Mouse (Mus musculus) stomach, embryonic 16.5 days (tissue): ENCODE results near the gene Sult2b1. TPM values are rescaled to one million over a fixed set of nuclear protein-coding genes. Genes with fewer than 3 reads are reported as not detected.
A peak's percentile ranks its signal among the peaks of the same experiment; 100 is the strongest.

Experiments used
- ATAC-seq: fragments of 200-750 bp; cut with Nextera tagmentation; 2 replicates; pipeline ENCODE4 v1.8.0; 2017; ENCODE audit warnings: moderate number of reproducible peaks, moderate TSS enrichment; ENCODE audit not compliant: insufficient read depth, low FRiP score
- H3K27ac ChIP-seq: fragments of 300-500 bp; sonication (generic); 2 replicates; pipeline ENCODE4 v1.5.1; 2014; ENCODE audit warnings: low read length
- H3K27me3 ChIP-seq: fragments of 300-500 bp; sonication (generic); 2 replicates; pipeline ENCODE4 v1.6.1; 2014; ENCODE audit warnings: low read length, control low read depth, mixed read lengths; ENCODE audit not compliant: control insufficient read depth, insufficient read depth
- H3K36me3 ChIP-seq: fragments of 300-500 bp; sonication (generic); 2 replicates; pipeline ENCODE4 v1.6.1; 2014; ENCODE audit warnings: low read length; ENCODE audit not compliant: control insufficient read depth, insufficient read depth
- H3K4me1 ChIP-seq: fragments of 300-500 bp; sonication (generic); 2 replicates; pipeline ENCODE4 v1.6.1; 2014; ENCODE audit warnings: low read length, control low read depth, mixed read lengths; ENCODE audit not compliant: control insufficient read depth, insufficient read depth
- H3K4me2 ChIP-seq: fragments of 300-500 bp; sonication (generic); 2 replicates; pipeline ENCODE4 v1.6.1; 2014; ENCODE audit warnings: low read depth, low read length, mixed read lengths
- H3K4me3 ChIP-seq: fragments of 300-500 bp; sonication (generic); replicated peaks from 2 replicates; pipeline ENCODE4 v1.5.1; 2014; ENCODE audit warnings: mild to moderate bottlenecking, low read length
- H3K9ac ChIP-seq: fragments of 300-500 bp; sonication (generic); 2 replicates; pipeline ENCODE4 v1.6.1; 2014; ENCODE audit warnings: low read length
- H3K9me3 ChIP-seq: fragments of 300-500 bp; sonication (generic); replicated peaks from 2 replicates; pipeline ENCODE4 v1.6.1; 2016; ENCODE audit warnings: low read length, control low read depth; ENCODE audit not compliant: control insufficient read depth
- WGBS: fragments of 180-500 bp; shearing (Covaris S2); extraction: QIAGEN DNeasy Blood & Tissue Kit; methylation state at CpG from one replicate; pipeline ENCODE4 v1.1.7; 2014; 5-methylcytosine and 5-hydroxymethylcytosine counted together
- polyA plus RNA-seq: library from polyadenylated mRNA; unstranded; fragments of >200 nt; fragmentation: Nextera tagmentation; extraction: Ambion mirVana; gene quantifications from 2 replicates; pipeline ENCODE4 v1.2.1, GENCODE M21; 2015

Sult2b1 gene
- polyA plus RNA-seq, 1 experiment from 2014 or later: 32.7 TPM

DNA sequence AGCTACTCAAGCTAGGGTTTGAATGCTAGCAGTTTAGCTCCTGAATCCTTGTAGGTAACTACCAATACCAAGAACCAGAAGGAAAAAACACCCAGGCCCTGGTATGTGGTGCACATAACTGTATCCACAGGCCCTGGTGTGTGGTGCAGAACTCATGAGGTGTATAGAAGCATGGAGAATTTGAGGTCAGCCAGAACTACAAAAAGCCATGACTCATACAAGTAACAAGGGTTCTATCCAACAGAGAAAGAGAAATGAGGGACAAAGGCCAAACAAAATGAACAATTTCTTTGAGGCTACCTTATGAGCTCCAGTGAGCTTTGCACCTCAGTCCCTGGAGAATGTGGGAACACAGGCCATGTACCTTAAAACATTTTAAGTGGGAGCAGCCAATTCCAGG is 36.4 kb upstream of the Sult2b1 start:
- H3K4me3 ChIP-seq: no peak overlapping the region
- peaks cover 17% of the 10 kb centered on the region for H3K36me3 ChIP-seq
- no peaks in the 10 kb centered on the region for H3K4me1 ChIP-seq
- no peak for ATAC-seq
- no peaks in the 10 kb centered on the region for H3K9me3 ChIP-seq
- H3K27ac ChIP-seq: no peak overlapping the region
- no peak overlapping the region for H3K9ac ChIP-seq
- no peak overlapping the region for H3K4me2 ChIP-seq
- no peaks in the 10 kb centered on the region for H3K27me3 ChIP-seq

DNA sequence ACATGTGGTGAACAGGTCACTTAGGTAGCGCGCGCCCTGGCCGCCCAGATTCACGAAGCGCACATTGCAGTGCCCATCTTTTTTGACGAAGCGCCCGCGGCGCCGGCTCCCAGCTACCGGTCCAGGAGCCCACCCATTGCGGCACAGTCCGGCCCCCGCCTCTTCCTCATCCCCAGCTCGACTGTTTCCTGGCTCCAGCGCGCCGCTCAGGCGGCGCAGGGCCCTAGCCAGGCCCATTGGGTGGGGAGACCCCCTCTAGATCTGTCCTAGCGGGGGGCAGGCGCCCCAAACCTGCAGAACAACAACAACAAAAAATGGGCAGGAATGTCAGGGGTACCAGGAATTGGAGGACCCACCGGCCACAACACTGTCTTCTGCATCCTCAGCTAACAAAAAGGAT is 35.4 kb upstream of the Sult2b1 start:
- peak overlapping the region; percentile 39 for H3K4me2 ChIP-seq
- no peak overlapping the region for H3K27ac ChIP-seq
- peaks cover 6% of the 10 kb centered on the region; the same call in 1 of the 2 replicates for H3K36me3 ChIP-seq
- H3K9me3 ChIP-seq: no peaks in the 10 kb centered on the region
- no peak overlapping the region for H3K9ac ChIP-seq
- peaks cover 5% of the 10 kb centered on the region for H3K4me1 ChIP-seq
- 18% methylated on average over 25 of the region's 25 CpGs for WGBS
- no peak for ATAC-seq
- H3K4me3 ChIP-seq: peak overlapping the region; percentile 13
- no peaks in the 10 kb centered on the region for H3K27me3 ChIP-seq

DNA sequence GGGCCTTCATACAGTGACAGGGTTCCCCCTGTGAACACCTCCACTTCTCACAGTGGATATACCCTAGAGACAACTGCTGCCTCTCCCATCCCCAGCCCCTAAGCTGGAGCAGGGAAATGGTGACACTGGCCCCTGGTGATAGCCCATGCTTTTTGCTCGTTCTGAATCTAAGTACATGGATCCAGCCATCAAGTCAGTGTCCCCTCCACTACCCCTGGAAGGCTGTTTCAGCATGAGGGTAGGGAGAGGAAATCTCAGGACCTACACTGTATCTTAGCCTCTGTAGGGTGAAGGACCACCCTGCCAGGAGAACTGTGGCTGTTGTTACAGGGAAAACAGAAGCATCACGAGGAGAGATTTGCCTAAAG is 31.5 kb upstream of the Sult2b1 start:
- H3K9me3 ChIP-seq: no peaks in the 10 kb centered on the region
- no peak overlapping the region for H3K27ac ChIP-seq
- no peak overlapping the region for H3K4me3 ChIP-seq
- no peak overlapping the region for H3K9ac ChIP-seq
- 64% methylated on average over 2 of the region's 2 CpGs for WGBS
- H3K36me3 ChIP-seq: peaks cover 2% of the 10 kb centered on the region; the same call in 1 of the 2 replicates
- no peaks in the 10 kb centered on the region for H3K27me3 ChIP-seq
- H3K4me1 ChIP-seq: peaks cover 17% of the 10 kb centered on the region
- ATAC-seq: no peak
- H3K4me2 ChIP-seq: no peak overlapping the region

DNA sequence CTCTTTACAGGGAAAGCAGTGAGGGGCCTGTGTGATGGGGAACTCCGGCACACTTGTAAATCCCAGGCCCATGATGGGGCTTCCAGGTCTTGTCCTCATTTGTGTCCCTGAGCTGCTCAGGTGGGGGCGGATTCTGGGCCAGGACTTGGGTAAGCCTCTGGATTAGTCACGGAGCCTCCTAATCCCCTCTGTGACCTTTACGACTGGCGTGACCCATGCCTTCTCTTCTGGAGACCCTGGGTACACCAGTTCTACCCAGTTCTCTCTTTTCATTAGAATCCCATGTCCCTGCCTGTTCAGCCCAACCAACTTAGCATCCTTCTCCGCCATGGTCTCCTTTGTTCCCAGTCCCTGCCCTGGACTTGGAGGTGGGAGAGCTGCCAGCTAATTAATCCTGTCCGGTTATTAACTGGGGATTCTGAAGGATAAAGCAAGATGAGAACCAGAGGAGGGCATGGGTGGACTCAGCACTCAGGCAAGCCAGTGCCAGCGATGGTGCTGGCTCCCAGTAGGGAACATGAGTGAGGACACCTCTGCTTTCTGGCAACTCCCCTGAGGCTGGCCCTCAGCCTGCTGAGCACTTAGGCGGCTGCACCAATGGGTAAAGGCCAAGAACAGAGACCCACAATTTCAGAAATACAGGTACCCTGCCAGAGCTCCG is 31.0 kb upstream of the Sult2b1 start:
- WGBS: 56% methylated on average over 10 of the region's 10 CpGs
- peak overlapping the region; percentile 21; the same call in 1 of the 2 replicates for H3K9ac ChIP-seq
- no peak overlapping the region for H3K27ac ChIP-seq
- H3K9me3 ChIP-seq: no peaks in the 10 kb centered on the region
- no peaks in the 10 kb centered on the region for H3K27me3 ChIP-seq
- no peak overlapping the region for H3K4me3 ChIP-seq
- H3K4me1 ChIP-seq: peaks cover 17% of the 10 kb centered on the region
- peak overlapping the region; percentile 65 for H3K4me2 ChIP-seq
- peaks cover 7% of the 10 kb centered on the region for H3K36me3 ChIP-seq
- no peak for ATAC-seq

DNA sequence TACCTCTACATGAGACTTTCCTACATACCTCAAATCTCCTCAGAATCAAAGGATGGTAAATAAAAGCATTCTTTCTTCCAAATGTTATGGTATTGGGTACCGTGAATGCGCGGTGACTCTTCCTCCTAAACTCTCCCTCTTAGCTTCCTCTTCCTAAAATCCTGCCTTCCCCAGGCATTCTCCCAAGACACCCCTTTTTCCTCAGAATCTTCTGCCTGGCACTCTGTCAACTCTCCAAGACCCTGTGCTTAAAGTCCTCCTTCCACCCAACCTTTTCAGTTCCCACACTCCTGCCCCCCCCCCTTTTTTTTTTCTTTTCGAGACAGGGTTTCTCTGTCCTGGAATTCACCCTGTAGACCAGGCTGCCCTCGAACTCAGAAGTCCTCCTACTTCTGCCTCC is 30.4 kb upstream of the Sult2b1 start:
- H3K27ac ChIP-seq: no peak overlapping the region
- no peaks in the 10 kb centered on the region for H3K9me3 ChIP-seq
- peak overlapping the region; percentile 31; the same call in 1 of the 2 replicates for H3K9ac ChIP-seq
- H3K4me2 ChIP-seq: peak overlapping the region; percentile 65
- ATAC-seq: no peak
- peaks cover 13% of the 10 kb centered on the region for H3K36me3 ChIP-seq
- H3K4me3 ChIP-seq: peak overlapping the region; percentile 43
- no peaks in the 10 kb centered on the region for H3K27me3 ChIP-seq
- 6% methylated on average over 5 of the region's 5 CpGs for WGBS
- peaks cover 17% of the 10 kb centered on the region for H3K4me1 ChIP-seq

DNA sequence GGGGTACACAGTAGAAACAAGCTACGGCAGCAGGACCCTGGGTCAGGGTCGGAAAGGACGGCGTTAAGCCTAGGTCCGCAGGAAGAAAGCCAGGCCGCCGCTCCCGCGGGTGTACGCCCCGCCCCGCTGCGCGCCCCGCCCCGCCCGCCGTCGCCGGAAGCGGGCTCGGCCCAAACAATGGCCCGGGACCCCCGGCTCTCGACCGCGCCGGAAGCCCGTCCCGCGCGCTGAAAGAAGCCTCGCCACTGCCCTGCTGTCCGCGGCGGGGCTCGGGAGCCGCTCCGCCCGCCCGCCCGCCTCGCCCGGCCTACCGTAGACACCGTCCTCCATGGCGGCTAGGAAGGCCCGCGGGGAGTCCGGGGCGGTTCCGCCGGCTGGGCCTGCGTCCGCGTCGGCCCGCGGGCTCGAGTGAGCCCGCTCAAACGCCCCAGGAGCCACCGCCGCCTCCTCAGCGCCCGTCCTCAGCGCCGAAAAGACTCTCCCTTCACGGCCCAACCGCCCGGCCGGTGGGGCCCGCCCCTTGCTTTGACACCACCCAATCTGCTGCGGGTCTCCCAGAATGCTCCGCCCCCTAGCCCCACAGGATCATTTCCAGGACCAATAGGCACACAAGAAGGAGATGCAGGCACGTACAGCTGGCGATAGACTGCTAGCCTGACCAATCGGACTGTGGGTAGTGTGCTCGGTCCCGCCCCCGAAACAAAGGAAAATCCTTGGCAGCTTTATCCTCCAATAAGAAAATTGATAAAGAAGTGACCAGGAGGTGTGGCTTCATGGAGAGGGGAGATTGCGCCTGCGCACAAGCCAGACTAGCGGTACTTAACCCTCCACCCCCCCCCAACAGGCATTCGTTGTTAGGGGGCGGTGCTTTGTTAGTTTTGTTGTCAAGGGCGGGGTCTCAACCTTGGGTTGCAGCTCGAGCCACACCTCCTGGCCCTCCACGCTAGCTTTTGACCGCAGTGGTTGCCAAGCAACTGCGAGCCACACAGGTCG is 29.6 kb upstream of the Sult2b1 start, which contains the start of gene Cyth2:
TSS of gene Cyth2 (minus strand) at position 795 of the 993 bp plus-strand sequence.
- WGBS: under 1% methylated on average over 90 of the region's 92 CpGs
- Histone ChIP-seq H3K27me3 (no peaks in the 10 kb centered on the region), H3K36me3 (peaks cover 20% of the 10 kb centered on the region), H3K4me1 (peaks cover 17% of the 10 kb centered on the region), H3K9me3 (no peaks in the 10 kb centered on the region), H3K27ac (peak within 1 kb of the TSS; percentile 100), H3K4me3 (peak within 1 kb of the TSS; percentile 99), H3K4me2 (peak within 1 kb of the TSS; percentile 83), H3K9ac (peak within 1 kb of the TSS; percentile 100)
- ATAC-seq: peak; percentile 99

DNA sequence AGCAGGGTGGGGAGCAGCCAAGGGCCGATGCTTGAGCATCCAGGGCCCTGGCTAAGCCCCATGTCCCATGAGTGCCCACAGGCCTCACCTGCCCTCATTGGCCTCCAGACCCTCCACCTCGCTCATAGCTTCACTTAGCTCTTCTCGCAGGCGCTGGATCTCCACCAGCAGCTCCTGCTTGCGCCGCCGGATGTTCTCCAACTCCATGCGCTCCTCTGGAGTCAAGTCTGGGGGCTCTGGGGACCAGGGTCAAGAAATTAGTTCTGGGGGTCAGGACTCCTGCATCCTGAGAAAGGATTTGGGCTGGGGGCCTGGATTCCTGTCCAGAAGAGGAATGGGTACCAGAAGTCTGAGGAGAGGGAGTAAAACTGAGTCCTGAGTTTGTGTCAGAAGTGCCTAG is 28.5 kb upstream of the Sult2b1 start:
- H3K4me1 ChIP-seq: peaks cover 17% of the 10 kb centered on the region
- peak overlapping the region; percentile 99 for H3K4me3 ChIP-seq
- H3K9me3 ChIP-seq: no peaks in the 10 kb centered on the region
- H3K4me2 ChIP-seq: peak overlapping the region; percentile 83
- no peaks in the 10 kb centered on the region for H3K27me3 ChIP-seq
- H3K9ac ChIP-seq: peak overlapping the region; percentile 100
- 73% methylated on average over 8 of the region's 8 CpGs for WGBS
- H3K27ac ChIP-seq: no peak overlapping the region
- H3K36me3 ChIP-seq: peaks cover 21% of the 10 kb centered on the region
- ATAC-seq: no peak

DNA sequence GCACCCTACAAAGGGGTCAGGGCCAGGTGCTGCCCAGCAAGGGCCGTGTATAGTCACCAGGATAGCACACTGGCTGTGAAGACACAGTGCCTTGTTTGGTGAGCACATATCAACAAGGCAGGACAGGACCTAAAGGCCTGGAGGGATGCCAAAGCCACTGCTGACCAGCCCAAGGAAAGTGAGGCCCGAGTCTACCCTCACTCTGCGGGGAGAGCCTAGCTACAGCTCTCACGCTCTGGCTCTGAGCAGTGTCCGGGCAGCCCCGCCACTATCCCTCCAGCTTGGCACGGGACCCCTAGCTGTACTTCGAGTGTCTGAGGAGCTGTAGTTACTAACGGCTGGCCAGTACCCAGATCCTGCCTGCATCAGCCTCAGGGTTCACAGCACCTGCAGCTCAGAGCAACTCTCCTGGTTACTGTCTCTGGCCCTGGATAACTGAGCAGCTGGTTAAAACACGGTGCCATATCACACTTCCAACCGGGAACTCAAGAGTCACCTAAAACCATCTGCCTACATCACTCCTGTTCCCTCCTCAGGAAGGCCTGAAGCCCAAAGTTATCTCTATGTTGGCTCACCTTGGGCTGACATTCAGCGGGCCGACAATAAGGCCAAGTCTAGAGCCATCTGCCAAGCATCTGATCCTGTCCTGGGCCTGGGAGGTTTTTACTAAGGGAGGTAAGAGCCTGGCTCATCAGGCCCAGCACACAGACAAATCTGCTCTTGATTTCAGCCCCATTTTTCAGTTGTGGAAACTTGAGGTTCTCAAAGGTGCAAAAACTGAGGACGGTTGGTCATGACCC is 25.0 kb upstream of the Sult2b1 start:
- H3K27me3 ChIP-seq: no peaks in the 10 kb centered on the region
- no peak for ATAC-seq
- H3K9ac ChIP-seq: no peak overlapping the region
- H3K4me3 ChIP-seq: no peak overlapping the region
- H3K4me2 ChIP-seq: no peak overlapping the region
- peaks cover 21% of the 10 kb centered on the region for H3K36me3 ChIP-seq
- WGBS: 82% methylated on average over 14 of the region's 14 CpGs
- H3K27ac ChIP-seq: no peak overlapping the region
- H3K9me3 ChIP-seq: no peaks in the 10 kb centered on the region
- H3K4me1 ChIP-seq: peaks cover 11% of the 10 kb centered on the region
